Mouse (Mus musculus) liver, embryonic 14.5 days (tissue): ENCODE data around the gene Dmd.

Experiments
- CTCF ChIP-seq: IDR thresholded peaks from 2 replicates; pipeline ENCODE4 v1.5.1; 2016; ENCODE audit warnings: antibody characterized with exemption, low read depth, control low read depth
- EP300 ChIP-seq: IDR thresholded peaks from 2 replicates; pipeline ENCODE4 v1.6.1; 2016; ENCODE audit warnings: antibody characterized with exemption, low read depth

DNA sequence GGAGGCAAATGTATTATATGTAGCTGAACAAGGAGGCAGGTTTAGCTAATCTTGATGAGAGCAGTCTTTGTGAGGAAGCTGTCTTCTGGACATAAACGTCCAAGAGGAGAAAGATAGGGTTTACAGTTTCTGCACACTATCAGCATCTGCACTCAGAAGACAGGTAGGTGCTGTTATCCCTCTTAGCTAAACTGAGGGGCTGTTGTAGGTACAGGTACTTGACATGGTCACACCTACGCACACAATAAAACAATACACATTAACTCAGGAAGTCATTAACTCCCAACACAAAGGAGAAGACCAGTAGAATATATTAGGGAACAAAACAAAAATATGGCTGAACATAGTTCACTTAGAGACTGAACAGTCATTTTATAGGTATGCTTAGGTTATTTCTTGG lies 1217.2 kb downstream of the Dmd start:
- no peak for TF ChIP-seq CTCF
- TF ChIP-seq EP300: no peak
